Mouse (Mus musculus): ENCODE results near the gene Cant1. TPM values are rescaled to one million over a fixed set of nuclear protein-coding genes. Genes with fewer than 3 reads are reported as not detected.
"Not testable (repeated sequence)": the region's sequence is repeated elsewhere in the genome, so short reads cannot be mapped to it uniquely, and the experiment has no call there.

Gene Cant1
- polyA plus RNA-seq, 1 experiment from 2014 or later, result 27.5 TPM

DNA sequence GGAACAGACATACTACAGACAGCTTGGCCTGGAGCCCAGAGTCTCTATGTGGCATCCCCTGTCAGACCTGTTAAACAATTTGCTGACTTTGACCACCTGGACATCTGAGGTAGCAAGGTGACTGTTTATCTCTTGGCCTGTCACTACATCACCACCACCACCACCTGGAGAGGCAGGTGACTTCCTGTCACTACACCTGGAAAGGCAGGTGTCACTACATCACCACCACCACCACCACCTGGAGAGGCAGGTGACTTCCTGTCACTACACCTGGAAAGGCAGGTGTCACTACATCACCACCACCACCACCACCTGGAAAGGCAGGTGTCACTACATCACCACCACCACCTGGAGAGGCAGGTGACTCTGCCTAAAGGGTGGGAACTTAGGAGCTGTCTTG lies 42.6 kb downstream of the Cant1 start:
- not testable (repeated sequence) for DNase-seq; H3K36me3 ChIP-seq (ENCODE audit: control insufficient read depth, insufficient read depth, low read length); H3K9ac ChIP-seq (replicated peaks; ENCODE audit: low read length); H3K27ac ChIP-seq (replicated peaks; ENCODE audit: low read depth, low read length); H3K4me2 ChIP-seq (ENCODE audit: low read length); H3K27me3 ChIP-seq (ENCODE audit: control insufficient read depth, insufficient read depth, low read length); H3K9me3 ChIP-seq (ENCODE audit: control insufficient read depth, low read length); H3K4me3 ChIP-seq (replicated peaks; ENCODE audit: low read depth, low read length); H3K4me1 ChIP-seq (ENCODE audit: control insufficient read depth, insufficient read depth, low read length); ATAC-seq (ENCODE audit: low FRiP score, low TSS enrichment)

- 90% methylated on average over 5 of the region's 5 CpGs for WGBS
- no peak overlapping the region for H3K9ac ChIP-seq (replicated peaks; ENCODE audit: low read length)
- no peaks in the 10 kb centered on the region for H3K27me3 ChIP-seq (ENCODE audit: control insufficient read depth, insufficient read depth, low read length)
- no peak overlapping the region for H3K4me3 ChIP-seq (replicated peaks; ENCODE audit: low read depth, low read length)
- ATAC-seq (ENCODE audit: low FRiP score, low TSS enrichment), result no peak
- no peaks in the 10 kb centered on the region for H3K36me3 ChIP-seq (ENCODE audit: control insufficient read depth, insufficient read depth, low read length)
- DNase-seq, result no peak
- H3K27ac ChIP-seq (replicated peaks; ENCODE audit: low read depth, low read length), result no peak overlapping the region
- no peaks in the 10 kb centered on the region for H3K4me1 ChIP-seq (ENCODE audit: control insufficient read depth, insufficient read depth, low read length)
- no peaks in the 10 kb centered on the region for H3K9me3 ChIP-seq (ENCODE audit: control insufficient read depth, low read length)
- H3K4me2 ChIP-seq (ENCODE audit: low read length), result no peak overlapping the region
These were observed 43.0 kb downstream of the Cant1 start for GRCm38 (mm10) chr11:118375881-118376280.

- H3K4me3 ChIP-seq (replicated peaks; ENCODE audit: low read depth, low read length), result no peak overlapping the region
- no peaks in the 10 kb centered on the region for H3K4me1 ChIP-seq (ENCODE audit: control insufficient read depth, insufficient read depth, low read length)
- H3K9me3 ChIP-seq (ENCODE audit: control insufficient read depth, low read length), result no peaks in the 10 kb centered on the region
- no peak for ATAC-seq (ENCODE audit: low FRiP score, low TSS enrichment)
- no peaks in the 10 kb centered on the region for H3K36me3 ChIP-seq (ENCODE audit: control insufficient read depth, insufficient read depth, low read length)
- no peak overlapping the region for H3K9ac ChIP-seq (replicated peaks; ENCODE audit: low read length)
- H3K27me3 ChIP-seq (ENCODE audit: control insufficient read depth, insufficient read depth, low read length), result no peaks in the 10 kb centered on the region
- H3K4me2 ChIP-seq (ENCODE audit: low read length), result no peak overlapping the region
- H3K27ac ChIP-seq (replicated peaks; ENCODE audit: low read depth, low read length), result no peak overlapping the region
- WGBS, result 93% methylated on average over 8 of the region's 8 CpGs
- no peak for DNase-seq
These were observed 43.4 kb downstream of the Cant1 start for GRCm38 (mm10) chr11:118375461-118375860.

GRCm38 (mm10) chr11:118375006-118375405 lies 43.9 kb downstream of the Cant1 start:
- no peak for ATAC-seq (ENCODE audit: low FRiP score, low TSS enrichment)
- DNase-seq, result peak; percentile 61

GRCm38 (mm10) chr11:118374506-118374905 lies 44.4 kb downstream of the Cant1 start:
- no peak overlapping the region for H3K4me2 ChIP-seq (ENCODE audit: low read length)
- ATAC-seq (ENCODE audit: low FRiP score, low TSS enrichment) (no peak), DNase-seq (no peak)
- no peak overlapping the region for H3K4me3 ChIP-seq (replicated peaks; ENCODE audit: low read depth, low read length)
- H3K4me1 ChIP-seq (ENCODE audit: control insufficient read depth, insufficient read depth, low read length), result no peaks in the 10 kb centered on the region
- H3K27ac ChIP-seq (replicated peaks; ENCODE audit: low read depth, low read length), result no peak overlapping the region
- no peak overlapping the region for H3K9ac ChIP-seq (replicated peaks; ENCODE audit: low read length)
- H3K27me3 ChIP-seq (ENCODE audit: control insufficient read depth, insufficient read depth, low read length), result no peaks in the 10 kb centered on the region
- H3K36me3 ChIP-seq (ENCODE audit: control insufficient read depth, insufficient read depth, low read length), result no peaks in the 10 kb centered on the region
- H3K9me3 ChIP-seq (ENCODE audit: control insufficient read depth, low read length), result no peaks in the 10 kb centered on the region
- WGBS, result 66% methylated on average over 5 of the region's 5 CpGs

More at GRCm38 (mm10) chr11:118375006-118375405, 43.9 kb downstream of the Cant1 start:
- H3K4me1 ChIP-seq (ENCODE audit: control insufficient read depth, insufficient read depth, low read length), result no peaks in the 10 kb centered on the region
- no peak overlapping the region for H3K4me3 ChIP-seq (replicated peaks; ENCODE audit: low read depth, low read length)
- no peaks in the 10 kb centered on the region for H3K9me3 ChIP-seq (ENCODE audit: control insufficient read depth, low read length)
- no peak overlapping the region for H3K27ac ChIP-seq (replicated peaks; ENCODE audit: low read depth, low read length)
- no peaks in the 10 kb centered on the region for H3K36me3 ChIP-seq (ENCODE audit: control insufficient read depth, insufficient read depth, low read length)
- no peak overlapping the region for H3K9ac ChIP-seq (replicated peaks; ENCODE audit: low read length)
- no peak overlapping the region for H3K4me2 ChIP-seq (ENCODE audit: low read length)
- H3K27me3 ChIP-seq (ENCODE audit: control insufficient read depth, insufficient read depth, low read length), result no peaks in the 10 kb centered on the region

DNA sequence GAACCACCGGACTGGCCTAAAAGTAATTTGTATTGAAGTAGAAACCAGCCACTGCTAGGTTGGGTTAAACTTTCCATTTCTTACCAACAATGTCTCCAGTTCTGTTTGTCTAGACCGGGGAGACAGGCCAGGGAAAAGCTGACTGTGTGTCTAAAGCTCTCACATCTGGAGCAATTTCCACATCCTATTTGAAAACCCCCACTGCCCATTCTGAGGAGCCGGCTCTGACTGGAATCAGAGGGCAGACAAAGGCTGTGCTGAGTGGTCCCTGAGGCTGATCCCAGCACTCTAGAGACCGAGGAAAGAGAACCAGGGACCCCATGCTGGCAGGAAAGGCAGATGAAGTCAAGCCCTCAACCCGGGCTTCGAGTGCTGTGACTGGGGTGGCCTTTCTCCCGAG lies 46.2 kb downstream of the Cant1 start:
- Histone ChIP-seq H3K4me1 (ENCODE audit: control insufficient read depth, insufficient read depth, low read length) (no peaks in the 10 kb centered on the region), H3K4me2 (ENCODE audit: low read length) (no peak overlapping the region), H3K27ac (replicated peaks; ENCODE audit: low read depth, low read length) (no peak overlapping the region), H3K36me3 (ENCODE audit: control insufficient read depth, insufficient read depth, low read length) (no peaks in the 10 kb centered on the region), H3K4me3 (replicated peaks; ENCODE audit: low read depth, low read length) (no peak overlapping the region), H3K9ac (replicated peaks; ENCODE audit: low read length) (no peak overlapping the region), H3K27me3 (ENCODE audit: control insufficient read depth, insufficient read depth, low read length) (no peaks in the 10 kb centered on the region), H3K9me3 (ENCODE audit: control insufficient read depth, low read length) (no peaks in the 10 kb centered on the region)
- no peak for ATAC-seq (ENCODE audit: low FRiP score, low TSS enrichment)
- no peak for DNase-seq
- WGBS, result 53% methylated on average over 7 of the region's 7 CpGs

DNA sequence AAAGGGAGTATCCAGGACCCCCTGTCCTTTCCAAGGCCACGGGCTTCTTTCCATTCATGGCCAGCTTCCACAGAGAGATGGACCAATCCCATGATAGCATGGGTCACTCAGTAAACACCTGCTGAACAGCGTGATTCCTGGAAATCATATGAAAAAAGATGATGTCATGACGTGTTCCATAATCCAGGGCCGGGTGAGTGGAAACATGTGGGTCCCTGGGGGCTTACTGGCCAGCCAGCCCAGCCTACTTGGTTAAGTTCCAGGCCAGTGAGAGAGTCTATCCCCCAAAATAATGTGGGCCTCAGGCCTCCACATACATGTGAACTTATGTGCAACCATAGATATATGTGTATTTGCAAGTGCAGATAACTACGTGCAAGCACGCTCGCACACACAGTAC lies 47.0 kb downstream of the Cant1 start:
- no peak overlapping the region for H3K4me2 ChIP-seq (ENCODE audit: low read length)
- no peaks in the 10 kb centered on the region for H3K4me1 ChIP-seq (ENCODE audit: control insufficient read depth, insufficient read depth, low read length)
- no peaks in the 10 kb centered on the region for H3K27me3 ChIP-seq (ENCODE audit: control insufficient read depth, insufficient read depth, low read length)
- H3K36me3 ChIP-seq (ENCODE audit: control insufficient read depth, insufficient read depth, low read length), result no peaks in the 10 kb centered on the region
- DNase-seq, result no peak
- H3K9me3 ChIP-seq (ENCODE audit: control insufficient read depth, low read length), result no peaks in the 10 kb centered on the region
- no peak for ATAC-seq (ENCODE audit: low FRiP score, low TSS enrichment)
- no peak overlapping the region for H3K4me3 ChIP-seq (replicated peaks; ENCODE audit: low read depth, low read length)
- H3K27ac ChIP-seq (replicated peaks; ENCODE audit: low read depth, low read length), result no peak overlapping the region
- H3K9ac ChIP-seq (replicated peaks; ENCODE audit: low read length), result no peak overlapping the region
- 92% methylated on average over 7 of the region's 7 CpGs for WGBS

- H3K27me3 ChIP-seq (ENCODE audit: control insufficient read depth, insufficient read depth, low read length), result no peaks in the 10 kb centered on the region
- no peak overlapping the region for H3K9ac ChIP-seq (replicated peaks; ENCODE audit: low read length)
- H3K27ac ChIP-seq (replicated peaks; ENCODE audit: low read depth, low read length), result no peak overlapping the region
- no peak for ATAC-seq (ENCODE audit: low FRiP score, low TSS enrichment)
- 80% methylated on average over 8 of the region's 8 CpGs for WGBS
- no peaks in the 10 kb centered on the region for H3K4me1 ChIP-seq (ENCODE audit: control insufficient read depth, insufficient read depth, low read length)
- no peaks in the 10 kb centered on the region for H3K36me3 ChIP-seq (ENCODE audit: control insufficient read depth, insufficient read depth, low read length)
- H3K4me2 ChIP-seq (ENCODE audit: low read length), result no peak overlapping the region
- H3K4me3 ChIP-seq (replicated peaks; ENCODE audit: low read depth, low read length), result no peak overlapping the region
- H3K9me3 ChIP-seq (ENCODE audit: control insufficient read depth, low read length), result no peaks in the 10 kb centered on the region
- DNase-seq, result no peak
These were observed 49.2 kb downstream of the Cant1 start for GRCm38 (mm10) chr11:118369657-118370056.

DNA sequence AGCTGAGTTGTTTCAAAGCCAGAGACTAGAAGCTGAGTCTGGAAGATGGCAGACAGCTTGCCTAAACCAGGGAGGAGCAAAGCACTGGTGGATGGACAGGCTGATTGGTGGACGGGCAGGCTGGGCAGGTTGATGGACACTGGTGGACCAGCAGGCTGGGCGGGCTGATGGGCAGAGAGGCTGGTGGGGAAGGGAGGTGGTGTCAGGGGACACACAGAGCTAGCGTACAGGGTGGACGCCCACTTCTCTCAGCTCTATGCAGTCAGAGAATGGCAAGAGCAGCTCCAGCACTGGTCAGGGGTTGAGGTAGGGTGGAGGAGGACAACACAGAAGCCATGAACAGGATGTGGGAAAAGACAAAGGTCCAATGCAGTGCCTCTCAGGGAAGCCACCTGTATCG lies 49.6 kb downstream of the Cant1 start:
- DNase-seq (no peak), ATAC-seq (ENCODE audit: low FRiP score, low TSS enrichment) (no peak)
- Histone ChIP-seq H3K9me3 (ENCODE audit: control insufficient read depth, low read length) (no peaks in the 10 kb centered on the region), H3K27me3 (ENCODE audit: control insufficient read depth, insufficient read depth, low read length) (no peaks in the 10 kb centered on the region), H3K4me1 (ENCODE audit: control insufficient read depth, insufficient read depth, low read length) (no peaks in the 10 kb centered on the region), H3K27ac (replicated peaks; ENCODE audit: low read depth, low read length) (no peak overlapping the region), H3K4me3 (replicated peaks; ENCODE audit: low read depth, low read length) (no peak overlapping the region), H3K9ac (replicated peaks; ENCODE audit: low read length) (no peak overlapping the region), H3K4me2 (ENCODE audit: low read length) (no peak overlapping the region), H3K36me3 (ENCODE audit: control insufficient read depth, insufficient read depth, low read length) (no peaks in the 10 kb centered on the region)
- 88% methylated on average over 5 of the region's 5 CpGs for WGBS
